Mouse (Mus musculus) layer of hippocampus, postnatal 10 days (tissue): ENCODE data around the gene Grm7. TPM values are rescaled to one million over a fixed set of nuclear protein-coding genes. Genes with fewer than 3 reads are reported as not detected.

ENCODE experiments used
- DNase-seq, 2 experiments: peaks; one replicate each; pipeline ENCODE4 v3.0.0; 2021; ENCODE audit warnings: low spot score in 2 of 2
- total RNA-seq, 2 experiments: library from RNA; stranded (reverse); gene quantifications; 2 replicates each; pipeline ENCODE4 v1.2.3; 2021

Grm7 gene
- total RNA-seq, 2 experiments from 2014 or later, result 69.6 to 77.8 TPM

- DNase-seq, result no peak
Measured at GRCm38 (mm10) chr6:110818236-110818635, 172.9 kb downstream of the Grm7 start.

- no peak for DNase-seq
Measured at GRCm38 (mm10) chr6:110868311-110868710, 222.9 kb downstream of the Grm7 start.

- DNase-seq, result peak in 1 of 2 experiments; percentile 5
Measured at GRCm38 (mm10) chr6:110982013-110982412, 336.6 kb downstream of the Grm7 start.

DNA sequence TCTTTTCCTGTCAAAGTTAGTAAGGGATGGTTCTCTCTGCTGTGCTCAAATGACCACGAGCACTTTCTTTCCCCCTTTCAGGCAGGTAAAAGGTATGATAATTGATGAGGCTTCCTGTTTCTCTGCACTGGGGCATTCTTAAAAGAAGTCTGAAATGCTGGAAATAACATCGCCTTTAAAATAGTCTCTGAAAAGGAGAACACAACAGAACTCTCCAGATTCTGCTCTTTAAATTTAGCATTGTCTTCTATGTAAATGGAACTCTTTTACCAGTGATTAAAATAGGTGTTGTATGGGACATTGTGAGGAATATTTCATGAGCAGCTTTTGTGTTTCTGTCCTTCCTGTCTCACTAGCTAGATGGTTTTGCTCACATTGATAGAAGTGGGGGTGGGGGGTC, 393.7 kb downstream of the Grm7 start:
- DNase-seq, result no peak

DNA sequence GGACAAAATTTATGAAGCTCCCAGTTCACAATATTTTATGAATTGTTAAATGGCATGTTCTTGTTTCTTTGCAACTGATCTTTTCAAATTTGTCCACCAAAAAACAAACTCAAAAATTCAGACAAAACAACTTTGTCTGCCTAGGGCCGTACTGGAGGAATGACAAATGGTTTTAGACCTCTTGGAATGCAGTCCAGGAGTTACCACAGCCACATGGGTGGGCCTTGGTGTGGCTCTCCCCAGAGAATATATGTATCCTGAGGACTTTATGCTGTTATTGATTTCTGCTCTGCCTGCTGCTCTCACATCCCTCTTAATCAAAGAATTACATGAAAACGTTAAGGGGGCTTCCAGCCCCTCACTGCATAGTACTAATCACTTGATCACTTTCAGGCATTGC, 400.5 kb downstream of the Grm7 start:
- no peak for DNase-seq

DNA sequence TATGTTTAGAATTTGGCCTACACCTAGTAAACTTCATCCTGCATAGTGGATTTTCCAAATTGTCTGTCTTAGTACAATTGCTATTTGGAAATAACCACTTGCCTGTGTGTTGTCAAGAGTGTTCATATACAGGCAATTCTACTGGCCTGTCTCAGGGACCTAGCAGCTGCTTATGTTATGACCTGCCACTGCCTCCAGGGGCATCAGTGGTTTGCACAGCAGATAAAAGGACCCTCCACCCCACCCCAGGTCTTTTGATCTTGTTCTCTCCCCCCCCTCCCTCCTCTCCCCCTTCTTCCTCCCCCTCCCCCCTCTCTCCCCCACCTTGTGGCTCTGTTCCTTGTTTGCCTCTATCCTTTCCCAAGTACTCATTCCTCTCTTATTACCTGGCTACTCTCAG, 403.9 kb downstream of the Grm7 start:
- no peak for DNase-seq

GRCm38 (mm10) chr6:111054001-111054975, 408.9 kb downstream of the Grm7 start:
- no peak for DNase-seq

GRCm38 (mm10) chr6:111057798-111058197, 412.4 kb downstream of the Grm7 start:
- DNase-seq, result no peak

GRCm38 (mm10) chr6:111060004-111060403, 414.6 kb downstream of the Grm7 start:
- no peak for DNase-seq

GRCm38 (mm10) chr6:111084569-111084968, 439.2 kb downstream of the Grm7 start:
- DNase-seq, result no peak

GRCm38 (mm10) chr6:111094818-111095217, 449.4 kb downstream of the Grm7 start:
- no peak for DNase-seq

DNA sequence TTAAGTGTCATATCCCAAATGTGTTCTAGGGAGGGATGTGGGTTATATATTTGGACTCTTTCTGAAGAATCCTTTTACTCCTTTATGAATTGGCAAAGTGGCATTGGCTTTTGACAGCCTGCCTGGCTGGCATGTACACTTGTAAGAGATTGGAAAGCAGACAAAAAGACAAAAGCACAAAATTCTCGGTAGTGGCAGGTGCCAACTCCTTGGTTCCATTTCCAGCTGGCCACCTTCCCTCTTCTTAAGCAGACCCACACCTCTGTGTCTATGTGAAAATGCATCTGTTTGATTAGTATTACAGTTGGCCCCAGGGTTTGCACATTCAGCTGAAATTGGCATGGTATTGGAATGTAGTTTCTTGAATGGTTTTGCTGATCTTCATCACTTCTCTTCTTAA, 460.1 kb downstream of the Grm7 start:
- DNase-seq, result no peak

DNA sequence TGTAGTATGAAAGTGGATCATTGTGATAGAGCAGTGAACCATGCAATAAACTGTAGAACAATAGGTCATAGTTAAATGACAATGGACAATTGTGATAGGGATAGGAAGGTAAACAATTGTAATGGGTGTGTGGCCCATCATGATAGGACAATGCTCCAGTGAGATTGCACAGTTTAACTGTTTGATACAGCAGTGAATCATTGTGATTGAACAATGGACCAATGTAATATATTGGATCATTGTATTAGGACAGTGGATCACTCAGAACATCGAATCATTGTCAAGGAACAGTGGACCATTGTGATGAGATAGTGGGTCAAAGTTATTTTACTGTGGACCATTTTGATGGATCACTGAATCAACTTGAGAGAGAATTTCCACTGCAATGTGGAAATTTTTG, 515.7 kb downstream of the Grm7 start:
- DNase-seq, result no peak

GRCm38 (mm10) chr6:111195333-111195732, 550.0 kb downstream of the Grm7 start:
- no peak for DNase-seq

DNA sequence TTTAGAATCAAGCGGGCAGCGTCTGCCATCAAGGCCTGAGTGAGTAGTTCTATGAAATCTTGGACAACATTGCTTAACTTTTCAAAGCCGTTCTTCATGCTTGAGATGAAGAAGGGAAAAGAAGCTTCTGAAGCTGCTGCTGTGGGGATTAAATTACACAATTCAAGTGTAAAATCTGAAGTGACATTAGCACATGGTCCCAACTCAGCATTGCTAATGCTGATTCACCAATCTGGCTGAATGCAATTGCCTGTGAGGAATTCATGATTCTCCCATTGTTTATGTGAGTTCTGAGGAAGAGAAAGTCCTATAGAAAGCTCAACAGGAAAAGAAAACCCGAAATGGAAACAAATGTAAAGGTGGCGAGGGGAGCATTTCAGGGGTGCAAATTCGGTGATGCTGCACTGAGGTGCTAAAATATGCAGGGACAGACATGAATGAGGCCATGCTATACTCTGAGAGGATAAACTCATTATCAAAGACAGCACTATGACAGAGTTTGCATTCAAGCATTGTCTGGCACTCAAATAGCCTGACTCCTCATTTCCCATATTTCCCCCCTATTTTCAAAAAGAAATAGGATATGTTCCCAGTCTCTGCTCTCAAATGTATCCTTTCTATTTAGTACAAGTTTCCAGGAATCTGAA, 575.8 kb downstream of the Grm7 start:
- no peak for DNase-seq

DNA sequence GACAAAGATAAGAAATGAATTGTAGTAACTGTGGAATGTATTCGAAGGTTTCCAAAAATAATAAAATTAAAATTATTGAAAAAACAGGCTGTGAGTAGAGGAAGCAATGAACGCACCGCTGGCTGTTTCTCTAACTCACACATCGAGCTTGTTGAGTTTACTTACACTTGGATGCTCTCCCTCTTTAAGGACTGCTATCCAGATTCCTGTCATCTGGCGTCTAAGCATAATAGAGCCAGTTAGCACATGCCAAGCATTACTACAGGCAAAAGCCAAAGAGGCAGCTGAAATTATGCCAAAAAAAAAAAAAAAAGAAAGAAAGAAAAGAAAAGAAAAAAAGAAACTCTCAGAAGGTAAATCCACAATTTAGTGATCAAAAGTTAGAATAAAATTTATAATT, 609.8 kb downstream of the Grm7 start:
- DNase-seq, result no peak

DNA sequence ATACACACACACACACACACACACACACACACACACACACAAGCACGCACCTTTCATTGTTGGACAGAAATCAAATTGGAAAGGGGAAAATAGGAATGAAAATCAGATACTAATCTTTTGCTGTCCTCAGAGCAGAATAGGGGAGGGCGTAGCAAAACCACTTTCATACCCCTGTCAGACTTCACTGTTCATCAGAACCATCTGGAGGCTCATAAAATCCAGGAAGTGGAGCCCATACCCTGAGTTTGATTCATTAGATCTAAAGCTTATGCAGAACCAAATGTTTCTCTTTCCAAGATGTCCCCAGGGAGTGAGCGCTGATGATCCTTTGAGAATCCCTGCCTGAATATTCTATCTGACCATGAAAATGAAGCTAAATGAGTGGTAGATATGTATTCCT, 611.6 kb downstream of the Grm7 start:
- no peak for DNase-seq

DNA sequence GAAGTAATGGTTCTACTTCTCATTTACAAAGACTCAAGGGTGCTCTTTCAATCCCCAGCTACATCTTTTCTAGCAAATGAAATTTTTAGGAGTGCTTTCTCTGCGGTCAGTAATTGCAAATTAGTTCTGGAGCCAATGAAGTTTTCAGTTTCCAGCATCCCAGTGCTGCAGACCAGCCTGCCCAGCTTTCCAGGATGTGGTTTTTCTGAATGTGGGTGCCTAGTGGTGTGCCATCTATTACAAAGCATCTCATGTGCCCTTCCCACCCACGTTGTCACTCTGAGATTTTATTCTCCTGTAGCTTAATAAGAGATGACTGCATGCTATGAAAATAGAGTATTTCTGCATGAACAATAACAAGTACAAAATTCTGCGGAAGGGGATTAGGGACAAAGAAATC, 612.9 kb downstream of the Grm7 start:
- no peak for DNase-seq

DNA sequence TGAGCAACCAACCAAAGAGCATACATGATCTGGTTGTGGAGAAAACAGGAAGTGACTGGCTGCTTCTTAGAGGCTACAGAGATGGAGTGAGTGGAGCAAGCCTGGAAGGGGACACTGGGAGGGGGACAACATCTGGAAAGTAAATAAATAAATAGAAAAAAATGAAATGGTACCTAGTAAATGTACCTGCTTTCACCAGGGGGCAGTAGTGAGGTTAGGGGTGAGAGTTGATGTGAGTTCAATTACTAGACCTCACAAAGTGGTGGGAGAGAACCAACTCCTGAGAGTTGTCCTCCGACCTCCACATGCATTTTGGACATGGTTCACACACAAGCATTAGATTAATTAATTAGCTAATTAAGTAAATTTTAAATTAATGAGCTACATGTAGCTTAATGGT, 615.8 kb downstream of the Grm7 start:
- DNase-seq, result no peak

DNA sequence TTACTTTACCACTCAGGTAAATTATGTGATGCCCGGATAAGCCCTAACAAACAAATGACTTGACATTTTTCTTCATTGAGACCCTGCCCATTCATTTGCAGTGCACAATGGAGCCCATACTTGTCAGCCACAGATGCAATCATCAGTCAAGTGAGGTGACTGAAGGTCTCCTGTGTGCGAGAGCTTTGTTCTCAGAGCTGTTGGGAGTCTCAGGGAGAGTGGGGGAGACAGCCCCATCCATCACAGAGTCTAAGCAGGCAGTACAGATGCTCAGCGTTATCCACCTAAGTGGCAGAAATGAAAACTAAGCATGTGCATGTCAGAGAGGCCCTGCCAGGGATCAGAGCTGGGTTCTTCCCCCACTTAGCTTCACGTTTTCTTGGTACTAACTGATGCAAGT, 631.3 kb downstream of the Grm7 start:
- no peak for DNase-seq

DNA sequence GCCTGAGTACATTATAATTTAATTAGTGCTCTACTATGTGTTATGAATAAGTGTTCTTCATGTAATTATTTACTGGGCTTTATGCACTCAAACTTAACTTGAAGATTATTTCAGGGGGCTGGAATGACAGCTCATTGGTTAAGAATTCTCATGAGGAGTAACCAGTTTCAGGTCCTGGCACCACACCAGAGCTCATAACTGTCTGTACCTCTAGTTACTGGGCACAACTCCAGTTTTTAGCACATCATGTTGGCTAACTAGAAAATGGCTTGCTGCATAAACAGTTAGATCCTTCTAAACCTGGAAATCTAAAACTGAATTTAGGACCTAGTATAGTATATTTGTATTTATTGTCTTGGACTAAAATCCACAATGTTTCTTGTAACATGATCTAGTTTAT, 633.1 kb downstream of the Grm7 start:
- no peak for DNase-seq

GRCm38 (mm10) chr6:111293505-111294001, 648.2 kb downstream of the Grm7 start:
- DNase-seq, result no peak
